Mouse (Mus musculus) lung, adult 2 months (tissue): ENCODE data around the gene Eaf2.

ENCODE experiments used
- CTCF ChIP-seq: fragments of 200-500 bp; IDR thresholded peaks from 2 replicates; pipeline ENCODE4 v1.5.1; 2011; ENCODE audit warnings: mild to moderate bottlenecking, low read length, control low read depth; ENCODE audit not compliant: insufficient read depth
- POLR2A ChIP-seq: fragments of 200-500 bp; IDR thresholded peaks from 2 replicates; pipeline ENCODE4 v1.6.1; 2011; ENCODE audit warnings: low read depth, mild to moderate bottlenecking, control low read depth, low read length, borderline replicate concordance; ENCODE audit errors: extremely low read depth

DNA sequence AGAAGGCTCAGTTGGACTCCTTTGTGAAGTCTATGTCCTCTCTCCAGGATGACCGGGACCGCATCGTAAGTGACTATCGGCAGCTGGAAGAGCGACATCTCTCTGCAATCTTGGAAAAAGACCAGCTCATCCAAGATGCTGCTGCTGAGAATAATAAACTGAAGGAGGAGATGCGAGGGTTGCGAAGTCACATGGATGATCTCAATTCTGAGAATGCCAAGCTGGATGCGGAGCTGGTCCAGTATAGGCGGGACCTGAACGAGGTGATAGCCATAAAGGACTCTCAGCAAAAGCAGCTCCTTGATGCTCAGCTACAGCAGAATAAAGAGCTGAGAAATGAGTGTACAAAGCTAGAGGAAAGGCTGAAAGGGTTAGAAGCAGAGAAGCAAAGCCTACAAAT is 43.7 kb upstream of the Eaf2 start:
- TF ChIP-seq CTCF (no peak), POLR2A (no peak)
